Mouse (Mus musculus) thymus, adult 2 months (tissue): ENCODE measurements around the gene Alox12b.

Experiments
- CTCF ChIP-seq: fragments of 200-500 bp; IDR thresholded peaks from 2 replicates; pipeline ENCODE4 v1.5.1; 2012; ENCODE audit warnings: mild to moderate bottlenecking, control low read depth, low read length, moderate library complexity, borderline replicate concordance; ENCODE audit not compliant: control insufficient read depth, poor library complexity, insufficient read depth; ENCODE audit errors: extremely low read depth
- POLR2A ChIP-seq: fragments of 200-500 bp; IDR thresholded peaks from 2 replicates; pipeline ENCODE4 v1.6.1; 2012; ENCODE audit warnings: mild to moderate bottlenecking, low read length, control low read depth, moderate library complexity; ENCODE audit not compliant: control insufficient read depth, poor library complexity, insufficient read depth; ENCODE audit errors: extremely low read depth

DNA sequence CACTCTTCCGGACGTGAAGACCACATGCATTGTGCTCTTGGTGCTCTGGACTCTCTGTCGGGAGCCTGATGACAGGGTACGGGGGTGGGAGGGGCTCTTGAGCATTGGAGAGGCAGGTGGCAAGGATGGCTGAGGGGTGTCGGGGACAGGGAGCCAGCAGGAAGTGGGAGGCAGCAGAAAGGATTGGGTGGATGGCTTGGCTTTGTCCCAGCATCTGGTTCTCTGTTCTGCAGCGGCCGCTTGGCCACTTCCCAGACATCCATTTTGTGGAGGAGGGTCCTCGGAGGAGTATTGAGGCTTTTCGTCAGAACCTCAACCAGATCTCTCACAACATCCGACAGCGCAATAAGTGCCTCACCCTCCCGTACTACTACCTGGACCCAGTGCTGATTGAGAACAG is 12.5 kb downstream of the Alox12b start:
- TF ChIP-seq POLR2A (no peak), CTCF (no peak)
